Mouse (Mus musculus): ENCODE measurements around the gene Mpv17l. TPM values are rescaled to one million over a fixed set of nuclear protein-coding genes. Genes with fewer than 3 reads are reported as not detected.
"Not testable (repeated sequence)": the region's sequence is repeated elsewhere in the genome, so short reads cannot be mapped to it uniquely, and the experiment has no call there.

Gene Mpv17l
- polyA plus RNA-seq, 1 experiment from 2014 or later: 11.9 TPM

GRCm38 (mm10) chr16:13921781-13922180 is 18.8 kb downstream of the Mpv17l start:
- DNase-seq (ENCODE audit: low spot score) (no peak), ATAC-seq (no peak)
- no peak overlapping the region for H3K4me3 ChIP-seq (ENCODE audit: low read depth, low read length)
- H3K36me3 ChIP-seq (ENCODE audit: insufficient read depth, low read length): no peaks in the 10 kb centered on the region
- H3K4me1 ChIP-seq (ENCODE audit: insufficient read depth, low read depth, low read length): no peaks in the 10 kb centered on the region
- H3K4me2 ChIP-seq (replicated peaks; ENCODE audit: low read depth, low read length): no peak overlapping the region
- no peak overlapping the region for H3K9ac ChIP-seq (replicated peaks; ENCODE audit: low read depth)
- no peaks in the 10 kb centered on the region for H3K9me3 ChIP-seq (ENCODE audit: low read length)
- 97% methylated on average over 7 of the region's 7 CpGs for WGBS
- H3K27ac ChIP-seq (ENCODE audit: low read length): no peak overlapping the region
- no peaks in the 10 kb centered on the region for H3K27me3 ChIP-seq (replicated peaks; ENCODE audit: insufficient read depth, low read length)
- no peak for TF ChIP-seq EP300 (IDR thresholded peaks at IDR 0.05)
- TF ChIP-seq CTCF (IDR thresholded peaks at IDR 0.05): no peak

GRCm38 (mm10) chr16:13922499-13922898 is 19.5 kb downstream of the Mpv17l start:
- not testable (repeated sequence) for H3K27ac ChIP-seq (ENCODE audit: low read length); DNase-seq (ENCODE audit: low spot score); H3K4me2 ChIP-seq (replicated peaks; ENCODE audit: low read depth, low read length); H3K36me3 ChIP-seq (ENCODE audit: insufficient read depth, low read length); H3K4me3 ChIP-seq (ENCODE audit: low read depth, low read length); H3K27me3 ChIP-seq (replicated peaks; ENCODE audit: insufficient read depth, low read length); H3K9me3 ChIP-seq (ENCODE audit: low read length); ATAC-seq; H3K4me1 ChIP-seq (ENCODE audit: insufficient read depth, low read depth, low read length); H3K9ac ChIP-seq (replicated peaks; ENCODE audit: low read depth)
- 91% methylated on average over 3 of the region's 3 CpGs for WGBS

GRCm38 (mm10) chr16:13922966-13923365 is 20.0 kb downstream of the Mpv17l start:
- H3K27me3 ChIP-seq (replicated peaks; ENCODE audit: insufficient read depth, low read length); H3K4me3 ChIP-seq (ENCODE audit: low read depth, low read length); H3K9me3 ChIP-seq (ENCODE audit: low read length); DNase-seq (ENCODE audit: low spot score); ATAC-seq; H3K4me1 ChIP-seq (ENCODE audit: insufficient read depth, low read depth, low read length); H3K9ac ChIP-seq (replicated peaks; ENCODE audit: low read depth); H3K36me3 ChIP-seq (ENCODE audit: insufficient read depth, low read length); H3K4me2 ChIP-seq (replicated peaks; ENCODE audit: low read depth, low read length); H3K27ac ChIP-seq (ENCODE audit: low read length): not testable (repeated sequence)
- 97% methylated on average over 5 of the region's 5 CpGs for WGBS

GRCm38 (mm10) chr16:13927456-13928075 is 24.6 kb downstream of the Mpv17l start:
- DNase-seq (ENCODE audit: low spot score) (no peak), ATAC-seq (no peak)
- no peak for TF ChIP-seq EP300 (IDR thresholded peaks at IDR 0.05)
- no peak for TF ChIP-seq CTCF (IDR thresholded peaks at IDR 0.05)
- H3K9ac ChIP-seq (replicated peaks; ENCODE audit: low read depth): no peak overlapping the region
- no peaks in the 10 kb centered on the region for H3K9me3 ChIP-seq (ENCODE audit: low read length)
- H3K4me3 ChIP-seq (ENCODE audit: low read depth, low read length): no peak overlapping the region
- no peak overlapping the region for H3K4me2 ChIP-seq (replicated peaks; ENCODE audit: low read depth, low read length)
- 94% methylated on average over 4 of the region's 4 CpGs for WGBS
- no peak overlapping the region for H3K27ac ChIP-seq (ENCODE audit: low read length)
- no peaks in the 10 kb centered on the region for H3K27me3 ChIP-seq (replicated peaks; ENCODE audit: insufficient read depth, low read length)
- H3K4me1 ChIP-seq (ENCODE audit: insufficient read depth, low read depth, low read length): no peaks in the 10 kb centered on the region
- H3K36me3 ChIP-seq (ENCODE audit: insufficient read depth, low read length): no peaks in the 10 kb centered on the region

GRCm38 (mm10) chr16:13940139-13940846 is 37.3 kb downstream of the Mpv17l start:
- H3K27me3 ChIP-seq (replicated peaks; ENCODE audit: insufficient read depth, low read length): no peaks in the 10 kb centered on the region
- WGBS: 5% methylated on average over 28 of the region's 28 CpGs
- H3K9ac ChIP-seq (replicated peaks; ENCODE audit: low read depth): no peak overlapping the region
- H3K27ac ChIP-seq (ENCODE audit: low read length): no peak overlapping the region
- no peaks in the 10 kb centered on the region for H3K9me3 ChIP-seq (ENCODE audit: low read length)
- ATAC-seq (peak; percentile 97), DNase-seq (ENCODE audit: low spot score) (peak; percentile 78)
- H3K4me3 ChIP-seq (ENCODE audit: low read depth, low read length): peak overlapping the region; percentile 48
- H3K4me2 ChIP-seq (replicated peaks; ENCODE audit: low read depth, low read length): peak overlapping the region; percentile 74
- H3K36me3 ChIP-seq (ENCODE audit: insufficient read depth, low read length): no peaks in the 10 kb centered on the region
- H3K4me1 ChIP-seq (ENCODE audit: insufficient read depth, low read depth, low read length): no peaks in the 10 kb centered on the region
- no peak for TF ChIP-seq CTCF (IDR thresholded peaks at IDR 0.05)
- TF ChIP-seq EP300 (IDR thresholded peaks at IDR 0.05): no peak

- DNase-seq (ENCODE audit: low spot score): no peak
- peak; percentile 82 for ATAC-seq
- Histone ChIP-seq H3K4me1 (ENCODE audit: insufficient read depth, low read depth, low read length) (no peaks in the 10 kb centered on the region), H3K9me3 (ENCODE audit: low read length) (no peaks in the 10 kb centered on the region), H3K27me3 (replicated peaks; ENCODE audit: insufficient read depth, low read length) (no peaks in the 10 kb centered on the region), H3K4me2 (replicated peaks; ENCODE audit: low read depth, low read length) (peak overlapping the region; percentile 74), H3K9ac (replicated peaks; ENCODE audit: low read depth) (peak overlapping the region; percentile 34; the same call in 1 of the 2 replicates), H3K27ac (ENCODE audit: low read length) (no peak overlapping the region), H3K36me3 (ENCODE audit: insufficient read depth, low read length) (no peaks in the 10 kb centered on the region), H3K4me3 (ENCODE audit: low read depth, low read length) (peak overlapping the region; percentile 48)
- 2% methylated on average over 34 of the region's 34 CpGs for WGBS
- TF ChIP-seq EP300 (IDR thresholded peaks at IDR 0.05): no peak
- TF ChIP-seq CTCF (IDR thresholded peaks at IDR 0.05): no peak
Observed at GRCm38 (mm10) chr16:13940847-13941395, 38.0 kb downstream of the Mpv17l start.
